Mouse (Mus musculus) myocyte (in vitro differentiated cells): ENCODE measurements around the gene Runx2.

ENCODE experiments used
- CEBPB ChIP-seq: IDR thresholded peaks from 2 replicates; pipeline ENCODE4 v1.6.1; 2011; ENCODE audit warnings: mild to moderate bottlenecking, moderate library complexity; ENCODE audit not compliant: poor library complexity, insufficient read depth, severe bottlenecking
- MAX ChIP-seq: IDR thresholded peaks from one replicate; pipeline ENCODE4 v1.6.1; 2011; ENCODE audit warnings: low read depth, mild to moderate bottlenecking, control low read depth
- POLR2A ChIP-seq: IDR thresholded peaks from one replicate; pipeline ENCODE4 v1.6.1; 2011; ENCODE audit warnings: low read depth, mild to moderate bottlenecking, control low read depth, moderate library complexity; ENCODE audit not compliant: insufficient read length
- POLR2AphosphoS2 ChIP-seq: IDR thresholded peaks from one replicate; pipeline ENCODE4 v1.6.1; 2011; ENCODE audit warnings: low read depth, control low read depth; ENCODE audit not compliant: insufficient read length

GRCm38 (mm10) chr17:44612002-44612401, 202.6 kb downstream of the Runx2 start:
- TF ChIP-seq CEBPB (no peak), MAX (no peak), POLR2A (no peak), POLR2AphosphoS2 (no peak)
